Mouse (Mus musculus) brown adipose tissue, adult 24 weeks (tissue): Measurements from ENCODE around the gene Supt3. TPM values are rescaled to one million over a fixed set of nuclear protein-coding genes. Genes with fewer than 3 reads are reported as not detected.

Source experiments
- H3K27ac ChIP-seq: fragments of 200-500 bp; replicated peaks from 2 replicates; pipeline ENCODE4 v1.5.1; 2012; ENCODE audit warnings: low read depth, mild to moderate bottlenecking, low read length
- H3K4me1 ChIP-seq: fragments of 200-500 bp; 2 replicates; pipeline ENCODE4 v1.6.1; 2012; ENCODE audit warnings: low read length, mixed read lengths; ENCODE audit not compliant: control insufficient read depth, insufficient read depth, insufficient read length
- H3K4me3 ChIP-seq: fragments of 200-500 bp; 2 replicates; pipeline ENCODE4 v1.5.1; 2012; ENCODE audit warnings: low read depth, mild to moderate bottlenecking, low read length, moderate library complexity; ENCODE audit not compliant: insufficient read depth
- polyA plus RNA-seq: library from polyadenylated mRNA; stranded (reverse); fragments of >200 nt; gene quantifications from 2 replicates; pipeline ENCODE4 v1.2.4, GENCODE M21; 2012; ENCODE audit not compliant: missing spikeins, insufficient read depth, insufficient read length

Supt3 gene
- polyA plus RNA-seq = 20.0 and 24.0 TPM in 2 replicates

DNA sequence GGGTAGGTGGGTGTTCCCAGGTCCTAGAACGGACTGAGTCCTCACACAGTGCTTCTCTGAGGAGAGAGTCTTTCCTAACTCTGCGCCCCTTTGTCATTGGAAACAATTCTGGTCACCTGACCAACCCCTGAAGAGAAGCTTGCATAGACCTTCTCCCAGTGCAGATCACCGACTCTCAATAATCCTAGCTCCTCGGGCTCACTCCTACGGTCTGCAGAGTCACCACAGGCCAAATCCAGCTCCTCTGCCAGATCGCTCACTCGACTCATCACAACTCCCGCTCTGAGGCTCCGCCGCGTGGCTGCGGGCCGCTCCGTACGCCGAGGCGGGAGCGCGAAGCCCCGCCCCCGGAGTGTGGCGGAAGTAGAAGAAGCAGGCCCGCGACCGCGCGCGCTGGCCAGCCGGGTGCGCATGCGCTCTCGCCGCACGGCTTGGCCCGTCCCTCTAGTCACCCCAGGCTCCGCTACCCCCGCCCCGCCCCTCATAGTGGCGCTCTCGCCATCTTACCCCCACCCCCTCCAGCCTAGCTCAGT lies at the start of gene Supt3:
Gene Supt3 (plus strand): TSS at position 415 of the 533 bp plus-strand sequence.
- Histone ChIP-seq H3K4me3 (peak within 1 kb of the TSS; percentile 87), H3K4me1 (no peaks in the 10 kb centered on the region), H3K27ac (peak within 1 kb of the TSS; percentile 32)

DNA sequence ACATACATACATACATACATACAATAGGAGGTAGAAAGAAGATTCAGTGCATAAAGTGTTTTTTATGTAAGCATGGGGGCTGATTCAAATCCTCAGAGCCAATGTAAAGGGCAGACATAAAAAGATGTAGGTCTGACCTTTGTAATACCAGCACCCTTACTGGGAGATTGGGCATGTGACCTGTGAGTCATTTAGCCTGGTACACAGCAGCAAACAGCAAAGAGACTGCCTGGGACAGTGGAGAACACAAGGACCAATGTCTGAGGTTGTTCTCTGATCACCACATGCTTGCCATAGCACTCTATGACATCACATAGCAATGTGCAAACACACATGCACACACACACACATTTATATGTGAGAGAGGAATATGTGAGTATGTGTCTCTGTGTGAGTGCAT lies 49.3 kb upstream of the Supt3 start:
- H3K4me3 ChIP-seq = no peak overlapping the region
- no peaks in the 10 kb centered on the region for H3K4me1 ChIP-seq
- H3K27ac ChIP-seq = no peak overlapping the region

DNA sequence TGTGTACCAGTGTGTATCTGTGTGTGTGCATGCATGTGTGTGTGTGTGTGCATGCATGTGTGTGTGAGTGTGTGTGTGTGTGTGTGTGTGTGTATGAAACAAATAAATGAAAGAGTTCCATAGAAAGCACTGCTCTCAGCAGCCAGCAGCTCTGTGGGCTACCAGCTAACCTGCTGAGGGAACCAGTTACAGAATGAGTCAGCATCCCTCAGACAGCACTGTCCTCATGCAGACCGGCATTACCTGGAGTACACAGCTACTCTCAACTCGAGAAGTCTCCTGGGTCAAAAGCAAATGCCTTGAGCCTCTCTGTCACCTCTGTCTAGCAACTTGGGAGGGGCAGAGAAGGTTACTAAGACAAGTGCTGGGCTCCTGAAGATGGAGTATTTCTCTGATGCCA lies 48.5 kb upstream of the Supt3 start:
- Histone ChIP-seq H3K4me3 (no peak overlapping the region), H3K4me1 (no peaks in the 10 kb centered on the region), H3K27ac (no peak overlapping the region)

DNA sequence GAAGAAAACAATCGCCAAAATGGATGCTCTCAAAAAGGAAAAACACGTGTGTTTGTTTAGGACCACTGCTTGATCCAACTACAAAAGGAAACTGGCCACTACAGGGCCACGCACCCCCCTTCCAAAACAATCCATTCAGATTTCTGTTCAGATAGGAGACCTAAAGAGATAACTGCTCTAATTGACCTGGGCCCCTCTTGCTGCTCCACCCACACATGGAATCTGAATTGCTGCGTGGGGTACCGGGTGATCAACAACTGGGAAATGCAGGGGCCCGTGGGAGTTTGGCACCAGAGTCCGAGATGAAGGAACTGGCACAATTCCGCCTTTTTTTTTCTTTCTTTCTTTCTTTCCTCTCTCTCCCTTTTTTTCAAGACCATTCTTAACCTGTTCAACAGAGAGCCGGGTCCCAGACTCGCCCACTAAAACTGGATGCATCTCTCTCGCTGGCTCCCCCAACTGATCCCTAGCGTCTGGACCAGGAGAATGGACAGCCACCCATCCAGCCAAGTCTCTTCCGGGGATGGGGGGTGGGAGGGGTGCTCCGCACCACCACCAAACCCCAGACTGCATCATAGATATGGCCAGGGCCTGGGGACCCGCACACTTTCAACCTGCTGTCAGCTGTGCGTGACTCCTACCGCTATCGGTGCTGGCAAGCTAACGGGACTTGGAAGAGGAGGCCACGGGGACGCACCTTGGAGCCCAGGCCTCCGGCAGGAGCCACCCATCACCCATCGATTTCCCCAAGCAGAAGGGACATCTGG lies 43.2 kb upstream of the Supt3 start:
- Histone ChIP-seq H3K27ac (no peak overlapping the region), H3K4me1 (no peaks in the 10 kb centered on the region; the same call in 1 of the 2 replicates), H3K4me3 (peak overlapping the region; percentile 66)

DNA sequence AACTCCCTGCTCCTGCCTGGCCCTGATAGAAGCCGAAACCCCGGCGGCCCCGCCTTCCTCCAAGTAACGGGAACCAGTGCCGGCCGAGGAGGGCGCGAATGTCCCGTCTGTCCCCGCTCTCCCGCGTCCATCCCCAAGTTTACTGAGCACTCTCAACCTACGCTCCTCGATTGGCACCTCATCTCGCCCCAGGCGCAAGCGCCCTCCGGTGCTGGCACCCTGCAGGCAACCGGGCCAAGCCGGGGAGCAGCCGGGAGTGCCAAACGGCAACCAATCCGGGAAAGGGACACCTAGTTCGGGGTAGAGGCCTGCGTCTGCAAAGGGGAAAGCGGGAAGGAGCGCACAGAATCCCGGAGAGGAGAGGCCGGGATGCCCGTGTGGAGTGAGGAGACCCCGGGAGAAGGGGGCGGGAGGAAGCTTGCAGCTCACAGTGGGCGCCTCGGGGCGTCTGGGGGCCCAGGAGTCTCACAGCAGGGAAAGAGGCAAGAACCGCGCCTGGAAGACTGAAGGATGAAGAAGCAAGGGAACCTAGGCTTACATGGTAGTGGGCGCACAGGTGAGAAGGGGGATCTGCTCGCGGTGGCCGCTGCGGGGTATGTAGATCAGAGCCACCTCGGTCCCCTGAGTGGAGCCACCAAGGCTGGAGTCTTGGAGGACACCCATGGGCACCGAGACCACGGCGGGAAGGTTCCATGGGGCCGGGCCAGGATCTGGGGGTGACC lies 42.3 kb upstream of the Supt3 start:
- H3K27ac ChIP-seq = no peak overlapping the region
- H3K4me1 ChIP-seq = no peaks in the 10 kb centered on the region; the same call in 1 of the 2 replicates

DNA sequence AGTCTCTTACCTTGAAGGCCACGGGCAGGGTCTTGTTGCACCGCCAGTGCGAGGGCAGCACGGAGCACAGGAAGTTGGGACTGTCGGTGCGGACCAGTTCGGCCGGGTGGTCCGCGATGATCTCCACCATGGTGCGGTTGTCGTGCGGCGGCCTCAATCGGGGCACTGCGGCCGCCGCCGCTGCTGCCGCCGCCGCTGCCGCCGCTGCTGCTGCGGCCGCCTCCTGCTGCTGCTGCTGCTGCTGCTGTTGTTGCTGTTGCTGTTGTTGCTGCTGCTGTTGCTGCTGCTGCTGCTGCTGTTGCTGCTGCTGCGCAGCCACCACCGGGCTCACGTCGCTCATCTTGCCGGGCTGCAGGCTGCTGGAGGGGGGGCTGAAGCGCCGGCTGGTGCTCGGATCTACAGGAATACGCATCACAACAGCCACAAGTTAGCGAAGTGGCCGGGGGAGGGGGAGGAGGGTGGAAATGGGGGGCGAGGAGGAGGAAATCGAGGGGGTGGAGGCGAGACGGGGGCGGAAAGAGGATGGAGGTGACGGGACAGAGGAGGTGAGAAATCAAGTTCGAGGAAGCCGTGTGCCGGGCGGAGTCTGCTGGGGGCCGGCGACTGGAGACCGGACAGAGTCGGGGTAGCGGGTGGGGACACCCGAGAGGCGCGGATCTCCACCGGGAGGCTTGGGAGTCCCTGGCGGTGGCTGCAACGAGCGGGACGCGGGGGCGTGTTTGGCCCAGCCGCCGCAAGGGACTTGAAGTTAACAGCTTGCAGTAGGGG lies 41.5 kb upstream of the Supt3 start:
- no peak overlapping the region for H3K27ac ChIP-seq
- no peaks in the 10 kb centered on the region; the same call in 1 of the 2 replicates for H3K4me1 ChIP-seq
- peak overlapping the region; percentile 91 for H3K4me3 ChIP-seq

More for the DNA sequence above, 42.3 kb upstream of the Supt3 start:
- H3K4me3 ChIP-seq = peak overlapping the region; percentile 66

DNA sequence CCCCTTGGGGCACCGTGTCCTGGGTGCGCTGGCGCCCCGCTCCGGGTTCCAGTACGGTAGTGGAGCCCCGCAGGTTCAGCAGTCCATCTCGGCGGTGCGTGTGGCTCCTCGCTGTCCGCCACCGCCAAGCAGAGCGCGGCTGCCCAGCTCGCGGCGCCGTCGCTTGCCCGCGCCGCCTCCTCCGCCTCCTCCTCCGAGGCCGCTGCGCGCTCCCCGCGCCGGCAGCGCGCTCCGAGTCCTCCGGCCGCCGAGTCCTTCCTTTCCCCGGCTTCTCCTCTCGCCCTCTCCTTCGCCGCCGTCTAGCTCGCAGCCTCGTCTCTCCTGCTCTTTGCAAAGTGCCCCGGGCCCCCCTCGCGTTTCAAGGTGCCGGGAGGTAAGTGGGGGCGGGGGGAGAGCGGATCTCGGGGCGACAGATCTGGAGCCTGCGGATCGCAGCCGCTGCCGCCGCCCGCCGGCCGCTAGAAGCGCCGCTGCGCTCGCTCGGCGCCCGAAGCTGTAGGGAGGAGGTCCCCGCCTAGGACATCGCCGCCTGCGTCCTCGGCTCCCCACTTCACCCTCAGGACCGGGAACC lies 40.9 kb upstream of the Supt3 start:
- H3K4me1 ChIP-seq = no peaks in the 10 kb centered on the region; the same call in 1 of the 2 replicates
- H3K27ac ChIP-seq = no peak overlapping the region
- H3K4me3 ChIP-seq = peak overlapping the region; percentile 91

DNA sequence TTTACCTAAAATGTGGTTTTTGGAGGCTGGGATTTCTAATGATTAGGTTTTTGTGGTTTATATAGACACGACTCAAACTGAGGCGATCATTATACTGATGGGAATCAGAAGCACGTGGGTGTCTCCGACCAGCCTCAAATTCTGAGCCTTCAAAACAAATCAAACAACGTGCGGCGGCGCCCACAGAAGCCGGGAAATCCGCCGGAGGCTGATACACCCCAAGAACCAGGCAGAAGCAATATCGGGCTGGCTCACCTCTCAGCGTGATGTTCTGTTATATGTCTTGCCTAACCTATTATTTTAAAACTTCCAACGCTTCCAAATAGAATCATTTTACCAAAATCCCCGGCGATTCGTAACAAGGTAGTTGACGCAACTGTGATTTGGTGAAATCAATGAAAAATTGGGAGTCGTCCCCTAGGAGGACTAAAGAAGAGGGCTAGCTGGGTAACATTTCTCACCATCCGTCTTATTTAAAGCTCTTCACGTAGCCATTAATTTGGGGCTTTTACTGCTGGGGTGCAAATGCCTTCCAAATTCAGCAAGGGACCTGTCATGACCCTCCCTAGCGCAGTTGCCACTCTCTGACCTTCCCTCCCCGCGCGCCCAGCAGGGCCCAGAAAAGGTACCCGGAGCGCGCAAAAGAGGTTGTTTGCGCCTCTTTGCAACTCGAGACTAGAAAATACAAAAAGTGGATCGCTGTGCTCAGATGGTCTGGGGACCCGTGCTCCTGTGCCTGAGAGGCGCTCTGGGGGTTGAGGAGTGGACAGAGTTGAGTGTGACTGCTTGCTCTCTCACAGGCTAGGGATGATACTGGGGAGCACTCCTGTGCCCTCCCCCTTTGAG lies 39.5 kb upstream of the Supt3 start:
- Histone ChIP-seq H3K4me3 (peak overlapping the region; percentile 25; the same call in 1 of the 2 replicates), H3K4me1 (no peaks in the 10 kb centered on the region; the same call in 1 of the 2 replicates), H3K27ac (no peak overlapping the region)

DNA sequence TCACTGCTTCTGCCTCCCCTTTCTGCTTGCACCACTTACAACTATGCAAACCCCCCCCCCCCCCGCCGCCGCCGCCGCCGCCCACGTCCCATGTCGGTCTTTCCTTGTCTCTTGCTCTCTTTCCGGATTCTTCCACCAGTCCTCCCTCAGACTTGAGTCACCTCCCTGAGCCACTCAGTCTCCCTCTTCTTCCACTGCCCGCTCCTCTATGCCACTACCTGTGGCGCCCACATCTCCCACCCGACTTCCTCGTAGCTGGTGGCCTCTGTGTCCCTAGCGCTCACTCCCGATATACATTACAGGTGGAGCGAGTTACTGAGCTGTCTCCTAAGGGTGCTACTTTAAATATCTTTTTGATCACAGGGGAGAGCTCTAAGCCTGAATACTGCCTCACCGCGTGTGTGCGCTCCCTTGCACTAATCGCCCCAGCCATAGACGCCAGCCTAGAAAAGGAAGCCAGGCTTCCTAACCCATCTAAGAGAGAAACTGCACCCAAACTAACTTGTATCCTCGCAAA lies 38.8 kb upstream of the Supt3 start:
- no peak overlapping the region for H3K4me3 ChIP-seq
- H3K4me1 ChIP-seq = no peaks in the 10 kb centered on the region; the same call in 1 of the 2 replicates
- H3K27ac ChIP-seq = no peak overlapping the region

DNA sequence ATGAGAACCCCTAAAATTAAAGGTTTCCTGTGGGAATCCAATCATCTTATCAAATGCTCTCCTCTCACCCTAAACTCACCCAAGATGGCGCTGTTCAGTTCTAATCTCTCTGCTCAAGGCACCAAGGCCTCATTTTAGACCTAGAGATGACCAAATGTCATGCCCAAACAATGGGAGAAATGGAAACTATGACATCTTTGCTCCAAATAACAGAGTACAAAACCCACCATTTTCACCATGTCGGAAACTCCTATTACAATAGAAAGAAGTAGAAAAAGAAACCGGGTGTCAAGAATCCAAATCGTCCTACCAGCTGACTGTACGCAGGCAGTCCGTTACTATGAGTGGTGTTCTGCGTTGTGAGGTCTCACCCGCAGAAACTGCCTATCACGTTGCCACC lies 34.7 kb upstream of the Supt3 start:
- Histone ChIP-seq H3K4me3 (no peak overlapping the region), H3K27ac (no peak overlapping the region), H3K4me1 (no peaks in the 10 kb centered on the region)

DNA sequence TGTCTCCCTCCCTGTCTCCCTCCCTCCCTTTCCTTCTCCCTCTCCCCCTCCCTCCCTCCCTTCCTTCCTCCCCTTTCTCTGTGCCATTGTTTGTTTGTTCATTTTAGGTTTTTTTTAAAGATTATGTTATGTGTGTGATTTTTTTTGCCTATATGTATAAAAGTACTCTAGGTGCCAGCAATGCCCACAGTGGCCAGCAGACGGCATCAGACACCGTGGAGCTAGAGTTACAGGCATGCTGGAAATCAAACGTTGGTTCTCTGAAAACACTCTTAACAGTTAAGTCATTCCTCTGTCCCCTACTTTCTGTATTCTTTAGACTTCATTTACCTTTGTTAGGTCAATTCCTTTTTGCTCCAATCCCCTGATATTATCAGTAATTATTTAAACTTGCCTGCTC lies 33.2 kb upstream of the Supt3 start:
- Histone ChIP-seq H3K4me3 (no peak overlapping the region), H3K4me1 (no peaks in the 10 kb centered on the region), H3K27ac (no peak overlapping the region)

DNA sequence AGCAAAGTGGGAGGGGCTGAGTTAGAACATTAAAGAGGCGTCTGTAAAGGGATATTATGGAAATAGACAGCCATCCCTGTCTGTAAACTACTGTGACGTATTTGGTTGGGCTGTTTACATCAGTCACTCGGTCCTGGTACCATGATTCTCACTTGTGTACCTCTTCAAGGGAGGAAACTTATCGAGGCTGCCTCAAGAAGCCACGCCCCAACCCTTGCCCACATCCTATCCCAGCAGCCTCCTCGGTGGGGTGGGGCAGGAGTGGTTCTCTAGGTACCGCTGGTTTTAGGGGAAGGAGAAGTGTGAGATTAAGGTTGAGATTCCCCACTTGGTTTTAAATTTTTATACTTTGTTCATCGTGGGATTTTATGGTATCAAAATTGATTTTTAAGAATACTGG lies 31.6 kb upstream of the Supt3 start:
- H3K4me1 ChIP-seq = no peaks in the 10 kb centered on the region
- no peak overlapping the region for H3K27ac ChIP-seq
- no peak overlapping the region for H3K4me3 ChIP-seq

DNA sequence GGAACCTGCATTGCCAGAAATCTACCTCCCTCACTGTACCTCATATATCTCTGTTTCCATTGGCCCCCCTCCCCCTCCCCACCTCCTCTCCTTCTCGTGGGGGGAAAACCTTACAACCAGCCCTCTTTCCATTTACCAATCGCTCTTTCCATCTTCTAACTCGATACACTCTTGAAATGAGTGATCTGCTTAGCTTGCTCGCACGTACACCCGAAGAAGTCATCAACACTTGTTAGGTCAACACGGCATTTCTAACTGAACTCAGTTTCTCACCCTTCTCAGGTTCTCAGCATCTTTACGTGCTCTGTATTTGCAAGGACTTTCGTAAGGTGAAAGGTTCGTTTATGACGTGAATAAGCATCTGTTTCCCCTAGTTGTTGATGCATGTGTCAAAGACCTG lies 10.6 kb upstream of the Supt3 start:
- Histone ChIP-seq H3K4me3 (no peak overlapping the region), H3K4me1 (no peaks in the 10 kb centered on the region), H3K27ac (no peak overlapping the region)

DNA sequence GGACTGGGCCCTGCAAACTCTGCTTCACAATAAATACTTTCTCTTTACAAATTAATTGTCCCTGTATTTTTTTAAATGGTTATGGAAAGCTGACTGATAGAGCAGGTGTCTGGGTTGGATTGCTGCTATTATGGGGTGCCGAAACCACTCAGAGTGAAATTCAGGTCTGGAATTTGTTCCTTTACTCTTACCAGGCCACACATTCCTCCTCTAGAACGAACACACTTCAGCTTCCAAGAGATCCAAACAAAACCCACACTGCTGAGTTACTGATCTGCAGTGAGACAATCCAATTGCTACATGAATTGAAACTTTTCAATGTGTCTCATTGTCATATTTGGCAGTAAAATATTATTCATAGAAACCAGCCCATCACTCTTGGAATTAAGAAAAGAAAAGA lies 10.0 kb upstream of the Supt3 start:
- H3K27ac ChIP-seq = no peak overlapping the region
- H3K4me3 ChIP-seq = no peak overlapping the region
- no peaks in the 10 kb centered on the region for H3K4me1 ChIP-seq
